Mouse (Mus musculus) ES-CJ7 (cell line): Measurements from ENCODE around the gene Rbm15.
A peak's percentile ranks its signal among the peaks of the same experiment; 100 is the strongest.
"Not testable (repeated sequence)": the region's sequence is repeated elsewhere in the genome, so short reads cannot be mapped to it uniquely, and the experiment has no call there.

Experiments used
- DNase-seq: peaks from one replicate; pipeline ENCODE4 v3.0.0; 2011; ENCODE audit warnings: low read depth, low spot score

The Rbm15 gene

DNA sequence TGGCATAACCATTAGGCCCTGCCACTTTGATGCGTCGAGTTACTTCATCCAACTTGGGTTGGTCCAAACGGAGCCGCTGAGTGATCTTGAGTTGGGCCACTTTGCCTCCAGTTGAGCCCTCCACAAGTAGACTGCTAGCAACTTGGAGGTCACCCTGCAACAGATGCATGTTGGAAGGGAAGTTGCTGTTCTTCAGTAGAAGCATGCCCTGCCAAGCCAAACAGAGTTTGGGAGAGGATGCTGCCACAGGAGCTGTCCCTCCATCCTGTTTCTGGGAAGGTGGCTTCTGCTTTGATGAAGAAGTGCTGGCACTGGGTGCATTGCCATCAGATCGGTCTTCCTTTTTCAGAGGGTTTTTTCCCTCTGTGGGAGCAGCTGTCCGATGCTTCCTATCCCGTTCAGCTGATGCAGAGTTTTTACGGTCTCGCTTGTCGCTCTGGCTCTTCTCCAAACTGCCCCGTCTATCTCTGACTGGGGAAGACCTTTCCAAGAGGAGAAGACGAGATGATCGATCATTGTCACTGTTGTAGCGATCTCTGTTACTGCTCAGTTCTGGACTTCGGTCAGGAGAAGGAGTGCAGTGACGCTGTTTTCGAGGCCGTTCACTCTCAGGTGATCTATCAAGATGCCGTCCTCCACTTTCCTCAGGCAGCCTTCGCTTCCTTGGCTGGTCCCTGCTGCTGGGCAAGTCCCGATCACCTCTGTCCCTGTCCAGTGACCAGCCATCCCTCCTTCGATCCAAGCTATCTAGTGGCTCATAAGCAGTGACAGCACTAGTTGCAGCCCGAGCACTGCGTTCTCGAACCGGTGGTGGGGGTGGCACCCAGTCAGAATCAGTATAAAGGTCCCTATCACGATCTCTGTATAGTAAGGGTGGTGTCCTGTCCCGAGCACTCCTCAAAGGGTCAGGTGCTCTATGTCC, 2.7 kb downstream of the Rbm15 start:
- no peak for DNase-seq

DNA sequence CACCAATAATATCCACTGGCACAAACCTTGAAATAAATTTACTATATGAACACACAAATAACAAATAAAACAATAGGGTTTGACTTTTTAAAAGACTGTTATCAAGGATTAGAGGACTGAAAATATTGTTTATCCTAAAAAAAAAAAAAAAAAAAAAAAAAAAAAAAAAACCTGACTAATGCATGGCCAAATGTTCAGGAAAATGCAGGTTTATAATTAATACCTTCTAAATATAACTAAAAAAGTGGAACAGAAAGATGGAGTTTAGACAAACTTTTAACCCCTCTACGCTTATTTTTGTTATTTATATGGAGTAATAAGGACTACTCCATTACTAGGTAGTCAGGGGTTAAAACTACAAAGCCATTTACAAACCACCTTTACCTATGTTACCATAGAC, 7.0 kb downstream of the Rbm15 start:
- no peak for DNase-seq

DNA sequence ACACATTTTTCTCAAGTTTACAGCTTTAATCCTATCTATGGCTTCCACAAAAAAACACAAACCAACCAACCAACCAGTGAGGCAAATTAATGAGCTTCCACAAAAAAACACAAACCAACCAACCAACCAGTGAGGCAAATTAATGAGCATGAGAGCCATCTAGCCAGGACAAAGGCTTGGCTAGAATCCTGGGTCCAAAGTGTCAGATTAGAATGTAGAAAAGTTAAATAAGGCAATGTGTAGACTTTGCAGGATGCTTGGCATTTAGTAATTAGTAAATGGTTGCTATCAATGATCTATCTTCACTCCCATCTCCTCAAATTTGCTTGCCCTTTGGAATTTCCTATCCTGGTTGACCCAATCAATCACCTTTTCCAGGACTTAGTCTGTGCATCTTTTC, 11.7 kb downstream of the Rbm15 start:
- no peak for DNase-seq

DNA sequence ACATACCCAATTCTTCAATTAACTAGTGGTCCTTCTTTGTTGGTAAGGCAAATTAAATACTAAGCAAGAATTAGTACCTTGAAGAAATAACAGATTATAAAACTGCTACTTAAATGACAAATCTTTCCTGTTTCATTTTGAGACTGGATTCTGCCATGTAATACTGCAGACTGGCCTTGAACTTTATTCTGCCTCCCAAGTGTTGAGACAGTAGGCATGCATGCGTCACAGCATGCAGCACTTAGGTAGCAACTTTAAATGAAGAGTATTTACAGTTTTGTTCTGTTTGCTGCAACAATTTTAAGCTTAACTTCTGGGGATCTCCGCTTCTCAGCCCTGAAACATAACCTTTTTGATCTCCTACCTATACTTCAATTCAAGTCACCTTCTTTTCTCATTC, 12.3 kb downstream of the Rbm15 start:
- no peak for DNase-seq

DNA sequence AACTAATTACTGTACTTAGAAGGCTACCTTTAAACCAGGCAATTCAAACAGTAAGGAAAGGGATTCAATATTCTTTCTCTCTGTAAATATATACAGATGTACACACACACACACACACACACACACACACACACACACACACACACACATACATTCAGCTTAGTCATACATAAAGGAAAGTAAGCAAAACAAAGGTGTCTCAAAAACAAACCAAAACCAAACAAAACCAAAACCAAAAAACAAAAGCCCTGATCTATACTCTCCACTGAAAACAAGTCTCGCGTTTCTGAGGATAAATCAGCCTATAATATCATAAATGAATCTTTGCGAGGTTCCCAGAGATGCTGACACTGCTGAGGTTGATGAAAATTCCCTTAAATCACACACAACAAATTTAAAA, 16.1 kb downstream of the Rbm15 start:
- no peak for DNase-seq

DNA sequence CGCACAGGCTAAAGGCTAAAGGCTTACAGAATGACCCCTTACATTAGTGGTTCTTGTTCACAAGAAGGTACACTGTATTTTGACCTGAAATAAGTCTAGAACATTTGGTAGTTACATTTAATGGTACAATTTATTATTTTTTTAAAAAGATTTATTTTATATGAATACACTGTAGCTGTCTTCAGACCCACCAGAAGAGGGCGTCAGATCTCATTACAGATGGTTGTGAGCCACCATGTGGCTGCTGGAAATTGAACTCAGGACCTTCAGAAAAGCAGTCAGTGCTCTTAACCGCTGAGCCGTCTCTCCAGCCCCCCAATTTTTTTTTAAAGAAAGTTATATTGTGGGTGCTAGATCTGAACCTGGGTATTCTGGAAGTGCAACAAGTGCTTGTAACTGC, 36.6 kb downstream of the Rbm15 start:
- DNase-seq = not testable (repeated sequence)

DNA sequence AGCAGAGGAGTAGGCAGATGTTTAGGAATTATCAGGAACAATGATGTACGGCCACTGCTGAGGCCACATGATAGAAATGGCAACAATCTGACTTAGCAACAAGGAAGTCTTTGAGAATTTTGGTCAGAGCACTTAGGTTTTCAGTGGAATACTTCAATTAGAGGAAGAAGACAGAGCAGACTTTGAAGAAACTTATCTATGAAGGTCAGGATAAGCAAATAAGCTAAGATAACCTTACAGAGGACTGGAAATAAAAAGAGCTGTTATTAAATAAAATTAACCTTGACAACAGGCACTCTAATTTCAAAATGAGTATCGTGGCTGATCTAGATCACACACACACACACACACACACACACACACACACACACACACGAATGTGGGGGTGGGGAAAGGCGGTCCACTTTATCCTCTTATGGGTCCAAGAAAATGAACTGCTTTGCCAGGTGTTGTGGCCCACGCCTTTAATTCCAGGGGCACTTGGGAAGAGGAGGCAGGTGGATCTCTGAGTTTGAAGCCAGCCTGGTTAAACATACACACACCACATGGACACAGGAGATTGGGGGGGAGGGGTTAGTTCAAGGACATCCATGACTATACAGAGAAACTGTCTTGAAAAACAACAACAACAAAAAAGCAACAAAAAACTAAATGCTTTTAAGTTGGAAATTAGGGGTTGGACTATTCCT, 37.7 kb downstream of the Rbm15 start:
- no peak for DNase-seq

DNA sequence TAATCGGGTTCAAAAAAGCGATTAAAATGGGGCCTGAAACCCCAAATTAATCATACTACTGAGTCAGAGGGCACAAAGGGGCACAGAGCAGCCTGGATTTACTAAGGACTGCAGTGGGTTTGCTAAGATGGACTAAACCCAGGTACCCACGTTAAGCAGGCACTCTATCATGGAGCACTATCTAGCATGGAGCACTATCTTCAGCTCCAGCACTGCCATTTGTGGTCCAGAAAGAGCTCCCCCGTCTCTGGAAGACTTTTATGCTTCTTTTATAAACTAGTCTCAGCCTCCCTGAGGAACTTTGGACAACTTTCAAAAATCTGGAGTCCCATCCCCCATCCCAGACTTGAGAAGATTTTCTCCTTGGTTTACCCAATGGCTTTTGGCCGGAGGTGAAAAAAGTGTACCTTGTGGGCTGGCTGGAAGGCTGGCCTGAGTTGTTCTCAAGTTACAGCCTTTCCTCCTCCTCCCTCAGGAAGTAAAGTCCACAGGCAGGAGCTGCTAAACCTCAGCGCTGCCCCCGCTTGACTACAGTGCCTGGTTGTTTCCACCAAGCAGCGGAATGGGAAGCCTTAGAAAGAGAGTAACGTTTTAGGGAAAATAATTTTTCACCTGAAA, 42.6 kb downstream of the Rbm15 start, which contains the start of gene Slc16a4:
Slc16a4 (plus strand) TSS at position 467 of the 618 bp plus-strand sequence.
- DNase-seq = peak; percentile 75

DNA sequence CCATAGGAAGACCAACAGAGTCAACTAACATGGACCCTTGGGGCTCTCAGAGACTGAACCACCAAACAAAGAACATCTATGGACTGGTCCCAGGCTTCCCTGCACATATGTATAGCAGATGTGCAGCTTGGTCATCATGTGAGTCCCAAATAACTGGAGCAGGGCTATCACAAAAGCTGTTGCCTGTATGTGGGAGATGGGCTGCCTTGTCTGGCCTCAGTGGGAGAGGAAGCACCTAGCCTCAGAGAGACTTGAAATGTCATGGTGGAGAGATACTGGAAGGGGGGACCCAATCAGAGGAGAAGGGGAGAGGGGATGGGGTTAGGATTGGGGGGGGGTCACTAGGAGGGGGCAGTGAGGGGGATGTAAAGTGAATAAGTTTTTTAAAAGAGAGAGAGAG, 46.1 kb downstream of the Rbm15 start:
- no peak for DNase-seq

DNA sequence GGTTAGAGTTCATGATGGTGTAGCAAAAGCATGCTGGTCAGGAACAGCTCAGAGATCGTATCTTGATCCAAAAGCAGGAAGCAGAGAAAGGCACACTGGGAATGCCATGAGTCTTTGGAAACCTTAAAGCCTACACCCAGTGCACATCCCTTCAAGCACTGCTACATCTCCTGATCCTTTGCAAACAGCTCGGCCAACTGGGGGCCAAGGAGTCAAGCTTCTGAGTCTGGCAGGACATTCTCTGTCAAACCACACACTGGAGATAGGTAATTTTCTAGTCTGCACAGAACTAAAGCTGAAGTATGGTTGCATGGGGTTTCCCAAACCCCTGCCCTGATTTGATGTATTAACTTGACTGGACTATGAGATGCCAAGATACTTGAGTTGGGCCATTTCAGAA, 47.4 kb downstream of the Rbm15 start:
- DNase-seq = no peak

DNA sequence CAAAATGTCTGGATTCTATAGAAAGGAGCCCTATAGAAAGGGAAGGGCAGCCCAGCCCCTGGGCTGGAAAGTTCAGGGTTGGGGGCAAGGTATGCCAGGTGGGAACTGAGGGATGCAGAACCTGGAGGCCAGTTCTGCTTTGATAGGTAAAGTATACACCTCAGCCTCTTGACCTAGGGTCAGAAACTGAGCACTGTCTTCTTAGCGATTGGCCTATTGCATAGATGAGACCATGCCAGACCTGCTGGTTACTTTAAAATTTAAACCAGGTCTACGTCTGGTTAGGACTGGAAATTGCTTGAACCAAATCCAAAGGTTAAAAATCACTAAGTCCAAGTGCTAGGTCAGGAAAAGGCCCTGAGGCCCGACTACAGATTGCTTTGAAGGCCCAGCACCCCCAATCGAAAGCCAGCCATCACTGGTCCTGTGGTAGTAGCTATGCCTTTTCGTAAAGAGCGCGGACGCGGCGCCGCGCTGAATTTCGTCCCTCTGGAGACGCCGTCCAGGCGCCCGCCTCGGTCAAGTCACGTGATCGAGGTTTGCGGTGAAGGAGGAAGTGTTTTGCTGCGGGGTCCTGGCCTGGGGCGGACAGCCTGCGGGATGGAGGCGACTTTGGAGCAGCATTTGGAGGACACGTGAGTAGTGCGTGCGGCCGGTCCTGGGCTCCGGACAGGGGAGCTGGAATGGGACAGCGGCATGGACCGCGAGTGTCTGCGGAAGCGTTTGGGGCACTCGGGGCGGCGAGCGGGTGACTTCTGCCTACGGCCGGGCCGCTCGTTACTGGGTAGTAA, 54.8 kb downstream of the Rbm15 start, which contains the start of gene Lamtor5:
Lamtor5 (plus strand) TSS at position 380 of the 791 bp plus-strand sequence.
- DNase-seq = peak; percentile 87

DNA sequence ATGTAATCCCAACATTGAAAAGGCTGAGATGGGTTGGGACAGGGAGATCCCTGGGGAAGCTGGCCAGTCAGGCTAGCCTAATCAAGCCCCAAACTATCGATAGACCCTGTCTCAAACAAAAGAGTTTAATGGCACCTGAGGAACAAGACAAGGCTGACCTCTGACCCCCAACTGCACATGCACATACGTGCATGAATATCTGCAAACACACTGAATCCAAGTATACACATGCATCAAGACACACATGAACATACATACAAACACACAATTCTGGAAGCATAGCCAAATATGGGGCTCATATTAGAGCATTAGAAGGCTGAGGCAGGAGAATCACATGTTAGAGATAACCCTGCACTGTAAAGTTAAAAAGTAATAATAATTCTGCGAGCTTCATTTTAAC, 56.8 kb downstream of the Rbm15 start:
- no peak for DNase-seq

DNA sequence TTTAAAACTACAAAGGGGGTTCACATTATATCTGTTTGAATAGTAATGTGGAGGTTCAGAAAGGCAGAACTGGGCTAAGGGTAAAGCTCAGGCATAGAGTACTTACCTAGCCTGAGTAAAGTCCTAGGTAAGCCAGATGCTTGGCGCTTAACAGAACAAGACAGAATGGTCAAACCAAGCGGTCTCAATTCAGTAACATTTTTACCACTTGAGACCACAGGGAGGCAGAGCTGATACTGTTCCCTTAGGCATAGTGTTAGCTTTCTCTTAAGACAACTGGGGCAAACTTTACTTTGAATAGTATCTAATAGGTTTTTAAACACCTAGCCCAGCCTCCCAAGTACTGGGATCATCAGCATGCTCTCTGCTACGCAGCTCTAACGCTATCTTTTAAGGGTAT, 57.5 kb downstream of the Rbm15 start:
- peak; percentile 62 for DNase-seq
